Mouse (Mus musculus) right cerebral cortex, postnatal 10 days (tissue): ENCODE results near the gene Polg2.
"Not testable (repeated sequence)": the region's sequence is repeated elsewhere in the genome, so short reads cannot be mapped to it uniquely, and the experiment has no call there.

ENCODE experiments used
- DNase-seq, 2 experiments: peaks; one replicate each; pipeline ENCODE4 v3.0.0; 2021; ENCODE audit warnings: low spot score in 2 of 2

Gene Polg2

DNA sequence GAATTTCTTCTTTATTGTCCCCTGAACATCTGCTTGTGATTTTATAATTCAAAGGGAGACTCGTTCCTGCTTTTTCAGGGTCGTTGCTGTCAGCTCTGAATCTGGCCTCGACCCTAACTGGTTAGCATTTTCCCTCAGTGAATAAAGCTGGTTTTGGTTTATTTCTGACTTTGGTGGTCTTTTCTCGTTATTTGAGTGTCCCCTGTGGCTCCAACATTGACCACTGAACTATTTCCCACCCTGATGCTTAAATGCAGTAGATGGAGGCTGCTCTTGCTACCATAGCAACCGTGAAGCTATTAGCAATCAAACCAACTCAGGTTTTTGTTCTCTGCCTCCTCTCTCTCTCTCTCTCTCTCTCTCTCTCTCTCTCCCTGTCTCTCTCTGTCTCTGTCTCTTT, 51.4 kb downstream of the Polg2 start:
- no peak for DNase-seq

DNA sequence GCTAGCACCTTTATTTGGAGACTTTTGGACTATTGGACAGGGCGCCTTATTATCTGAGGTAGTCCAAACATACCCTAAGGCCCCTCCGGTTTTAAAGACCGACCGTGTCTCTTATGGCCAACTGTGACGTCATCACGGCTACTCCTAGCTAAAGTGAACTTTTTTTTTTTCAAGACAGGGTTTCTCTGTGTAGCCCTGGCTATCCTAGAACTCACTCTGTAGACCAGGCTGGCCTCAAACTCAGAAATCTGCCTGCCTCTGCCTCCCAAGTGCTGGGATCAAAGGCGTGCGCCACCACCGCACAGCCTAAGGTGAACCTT, 54.5 kb downstream of the Polg2 start:
- DNase-seq, result not testable (repeated sequence)

DNA sequence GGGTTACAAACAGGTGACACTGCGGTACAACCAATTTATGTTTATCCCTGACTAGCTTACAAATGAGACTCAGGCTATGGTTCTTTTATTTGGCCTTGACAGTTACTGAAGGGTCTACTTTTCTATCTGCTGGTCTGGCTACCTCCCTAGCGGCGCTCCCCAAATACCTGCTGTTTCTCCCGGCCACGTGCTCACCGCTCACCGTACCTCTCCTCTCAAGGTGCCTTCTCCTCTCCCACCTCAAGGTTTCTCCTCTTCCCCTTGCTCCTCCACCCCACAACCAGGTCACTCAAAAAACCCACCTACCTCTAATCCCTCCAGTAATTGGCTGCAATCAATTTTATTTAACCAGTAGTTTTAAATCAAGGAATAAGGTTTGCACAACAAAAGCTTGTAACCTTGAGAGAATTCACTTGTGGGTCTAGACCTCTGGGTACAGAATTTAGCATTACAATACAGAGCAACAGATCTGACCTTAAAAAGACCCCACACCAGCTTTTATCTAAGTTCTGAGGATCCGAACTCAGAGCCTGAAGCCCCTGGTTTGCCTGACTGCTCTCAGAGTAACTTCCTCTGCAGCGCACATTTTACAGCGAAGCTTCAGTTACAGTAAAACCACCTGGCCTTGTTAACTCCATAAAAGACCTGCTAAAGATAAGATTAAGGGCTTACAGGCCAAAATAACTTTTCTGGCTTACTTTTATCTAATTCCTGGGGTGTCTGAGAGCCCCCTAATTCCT, 55.0 kb downstream of the Polg2 start:
- DNase-seq, result no peak

DNA sequence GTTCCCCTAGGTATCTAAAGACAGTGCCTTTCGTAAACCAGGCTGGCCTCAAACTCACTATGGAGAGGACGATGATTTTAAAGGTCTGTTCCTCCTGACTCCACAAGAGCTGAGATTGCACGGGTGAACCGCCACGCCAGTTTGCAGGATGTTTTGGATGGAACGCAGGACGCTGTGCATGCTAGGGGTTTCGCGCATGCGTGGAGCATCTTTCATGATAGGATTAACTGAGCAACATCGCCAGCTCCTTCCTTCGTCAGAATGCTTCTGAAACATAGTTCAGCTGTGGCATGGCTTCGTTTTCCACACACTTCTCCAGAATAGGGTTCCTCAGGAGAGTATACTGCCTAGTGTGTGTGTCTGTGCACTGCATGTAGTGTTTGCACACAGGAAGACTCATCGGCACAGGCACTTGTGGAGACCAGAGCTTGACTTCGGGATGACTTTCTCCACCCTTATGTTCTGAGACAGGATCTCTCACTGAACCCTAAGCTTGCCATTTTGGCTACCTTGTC, 55.7 kb downstream of the Polg2 start:
- peak in 1 of 2 experiments; percentile 32 for DNase-seq

DNA sequence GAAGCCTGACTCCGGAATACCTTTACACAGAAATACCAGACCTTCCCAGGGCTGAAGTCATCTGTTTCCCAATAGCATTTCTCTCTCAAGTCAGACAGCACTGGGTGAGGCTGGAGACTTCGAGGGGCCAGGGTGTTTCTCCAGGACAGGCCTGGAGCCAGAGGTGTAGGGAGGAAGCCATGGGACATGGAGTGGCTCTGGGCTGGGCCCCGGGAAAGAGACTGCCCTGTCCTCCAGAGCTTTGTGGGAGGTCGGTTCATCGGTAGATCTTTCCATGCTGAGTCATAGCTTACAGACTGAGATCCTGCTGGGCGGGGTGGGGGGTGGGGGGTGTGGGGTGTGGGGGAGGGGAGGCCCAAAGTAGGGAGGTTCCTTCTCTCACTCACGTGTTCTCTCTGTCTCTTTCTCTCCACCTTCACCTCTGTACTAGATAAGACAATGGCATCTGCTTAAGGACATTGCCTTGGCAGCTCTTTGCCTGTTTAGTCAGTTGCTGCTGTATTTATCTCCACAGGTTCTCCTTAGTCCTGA, 56.4 kb downstream of the Polg2 start:
- DNase-seq, result no peak

DNA sequence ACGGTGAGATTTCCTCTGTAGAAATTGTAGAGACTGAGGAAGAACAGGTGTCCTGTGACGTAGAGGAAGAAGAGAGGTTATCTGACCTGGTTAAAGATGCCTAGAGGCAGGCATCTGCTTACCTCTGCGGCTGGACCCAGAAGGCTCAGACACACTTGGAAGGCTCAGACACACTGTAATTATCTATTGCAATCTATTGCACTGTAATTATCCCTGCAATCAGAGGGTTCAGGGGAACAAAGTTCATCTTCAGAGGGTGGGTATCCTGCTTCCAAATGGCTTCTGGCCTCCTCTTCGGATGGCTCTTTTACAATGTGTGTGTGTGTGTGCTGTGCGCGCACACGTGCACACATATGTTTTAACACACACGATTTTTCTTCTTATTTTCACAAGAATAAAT, 59.0 kb downstream of the Polg2 start:
- no peak for DNase-seq
